Mouse (Mus musculus): ENCODE results near the gene Zdhhc3. TPM values are rescaled to one million over a fixed set of nuclear protein-coding genes. Genes with fewer than 3 reads are reported as not detected.
A peak's percentile ranks its signal among the peaks of the same experiment; 100 is the strongest.

The Zdhhc3 gene
- polyA plus RNA-seq, 1 experiment, result 89.6 TPM

GRCm38 (mm10) chr9:123031496-123032246 lies 81.3 kb downstream of the Zdhhc3 start:
- 27% methylated on average over 13 of the region's 13 CpGs for WGBS
- DNase-seq (ENCODE audit: low read depth, low spot score), result peak; percentile 71

- WGBS, result 86% methylated on average over 2 of the region's 2 CpGs
Observed at GRCm38 (mm10) chr9:123024201-123024600, 88.8 kb downstream of the Zdhhc3 start.

GRCm38 (mm10) chr9:123021636-123022379 lies 91.2 kb downstream of the Zdhhc3 start:
- DNase-seq (ENCODE audit: low read depth, low spot score), result no peak
- 32% methylated on average over 18 of the region's 24 CpGs for WGBS

More at GRCm38 (mm10) chr9:123024201-123024600, 88.8 kb downstream of the Zdhhc3 start:
- no peak for DNase-seq (ENCODE audit: low read depth, low spot score)

GRCm38 (mm10) chr9:123020995-123021631 lies 91.9 kb downstream of the Zdhhc3 start, which contains the start of gene Tmem42:
Gene Tmem42 (plus strand): TSS chr9:123021326.
- peak; percentile 64 for DNase-seq (ENCODE audit: low read depth, low spot score)
- WGBS, result under 1% methylated on average over 60 of the region's 69 CpGs

Other genes with a start within 250 kb of the Zdhhc3 start
- gene Zfp445, start 247.2 kb downstream of the Zdhhc3 start, polyA plus RNA-seq (2012; rRNA removed), result 9.4 and 26.9 TPM in 2 replicates
- 1.7 and 3.0 TPM in 2 replicates for gene Zkscan7, start 227.5 kb downstream of the Zdhhc3 start, polyA plus RNA-seq (2012; rRNA removed)
- 0.40 and 0.52 TPM in 2 replicates for gene Zfp105, start 190.1 kb downstream of the Zdhhc3 start, polyA plus RNA-seq (2012; rRNA removed)
- 2.5 and 3.4 TPM in 2 replicates for gene 1110059G10Rik, start 162.2 kb downstream of the Zdhhc3 start, polyA plus RNA-seq (2012; rRNA removed)
- gene Kif15, start 162.2 kb downstream of the Zdhhc3 start, polyA plus RNA-seq (2012; rRNA removed), result 4.5 and 13.9 TPM in 2 replicates
- gene Tmem42, start 91.9 kb downstream of the Zdhhc3 start, polyA plus RNA-seq (2012; rRNA removed), result 7.7 and 8.5 TPM in 2 replicates
- 0.04 and 0.05 TPM in 2 replicates for gene Tgm4, start 78.5 kb downstream of the Zdhhc3 start, polyA plus RNA-seq (2012; rRNA removed)
- 28.9 and 33.2 TPM in 2 replicates for gene Exosc7, start within 50 bp of the Zdhhc3 start, polyA plus RNA-seq (2012; rRNA removed)
- 38.1 and 51.1 TPM in 2 replicates for gene Clec3b, start 37.7 kb upstream of the Zdhhc3 start, polyA plus RNA-seq (2012; rRNA removed)
- 31.4 and 43.1 TPM in 2 replicates for gene Cdcp1, start 102.8 kb upstream of the Zdhhc3 start, polyA plus RNA-seq (2012; rRNA removed)
- gene Tmem158, start 147.6 kb upstream of the Zdhhc3 start, polyA plus RNA-seq (2012; rRNA removed), result 6.2 and 7.6 TPM in 2 replicates

Measured in large intestine, adult 2 months (tissue).